9 mouse cellular contexts compared by ENCODE assay signal in genomic region chr11:48795221-48795620, GRCm38 (mm10). TPM values are rescaled to one million over a fixed set of nuclear protein-coding genes. Genes with fewer than 3 reads are reported as not detected.
"Had no signal": no experiment of that assay in that cellular context is flagged by ENCODE, and none has a peak within 500 bp of the region (broad histone marks: within the 10 kb centered on the region; RNA-seq: fewer than 3 reads in every experiment).

No protein-coding gene starts in this region.

- DNase-seq: kidney, adult 2 months; lung, embryonic 14.5 days; lung, postnatal 14 days; right cerebral cortex, adult 18-20 months; right cerebral cortex, postnatal 25 days had no signal

- H3K27me3 ChIP-seq: limb, embryonic 15.5 days; liver, embryonic 12.5 days; midbrain, embryonic 12.5 days had no signal

- H3K4me3 ChIP-seq: limb, embryonic 15.5 days; liver, embryonic 12.5 days; midbrain, embryonic 12.5 days had no signal

- H3K27ac ChIP-seq: limb, embryonic 15.5 days; liver, embryonic 12.5 days; midbrain, embryonic 12.5 days; stomach, postnatal 0 days had no signal

- H3K9ac ChIP-seq: limb, embryonic 15.5 days; liver, embryonic 12.5 days; lung, embryonic 14.5 days; midbrain, embryonic 12.5 days had no signal

- H3K36me3 ChIP-seq: limb, embryonic 15.5 days; liver, embryonic 12.5 days; midbrain, embryonic 12.5 days had no signal

RNA-seq across cellular contexts. Expression of gene Trim7, which starts 30.7 kb away (rescaled TPM):
- polyA plus RNA-seq: liver, embryonic 12.5 days had no signal
